Mouse (Mus musculus) granulocyte monocyte progenitor cell, adult 5-6 weeks (primary cell): ENCODE results near the gene Gars. TPM values are rescaled to one million over a fixed set of nuclear protein-coding genes. Genes with fewer than 3 reads are reported as not detected.

ENCODE experiments used
- ATAC-seq: replicated peaks from 2 replicates; pipeline ENCODE4 v1.8.0; 2016; ENCODE audit warnings: mild to moderate bottlenecking, moderate TSS enrichment, inconsistent platforms; ENCODE audit not compliant: poor library complexity, severe bottlenecking
- total RNA-seq, 2 experiments: library from RNA; stranded (forward) in 1 of 2; stranded (reverse) in 1 of 2; fragments of 200-712, 200-1000 nt in 1 of 2; fragments of >200 nt in 1 of 2; fragmentation: Nextera tagmentation in 1 of 2; gene quantifications; 2 replicates each; pipeline ENCODE4 v1.2.3; 2014 to 2017

The Gars gene
- total RNA-seq, 2 experiments from 2014 or later, result 76.4 to 114 TPM

DNA sequence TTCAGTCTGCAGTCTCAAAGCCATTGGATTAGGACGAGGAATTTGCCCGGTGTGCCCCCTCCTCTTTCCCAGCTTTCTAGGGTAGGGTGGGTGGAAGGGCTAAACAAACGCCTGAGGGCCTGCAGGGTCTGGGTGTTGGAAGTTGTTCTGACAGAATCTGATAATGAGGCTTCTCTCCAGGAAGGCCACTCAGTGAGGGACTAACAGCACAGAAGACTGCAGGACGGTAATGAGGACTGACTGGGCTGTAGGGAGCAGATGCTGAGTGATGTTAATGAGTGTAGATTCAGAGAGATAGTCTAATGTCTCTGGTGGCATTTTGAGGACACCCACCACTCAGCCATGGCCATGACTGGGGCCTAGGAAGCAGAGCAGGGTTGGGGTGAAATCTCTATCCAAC, 49.5 kb downstream of the Gars start:
- no peak for ATAC-seq

DNA sequence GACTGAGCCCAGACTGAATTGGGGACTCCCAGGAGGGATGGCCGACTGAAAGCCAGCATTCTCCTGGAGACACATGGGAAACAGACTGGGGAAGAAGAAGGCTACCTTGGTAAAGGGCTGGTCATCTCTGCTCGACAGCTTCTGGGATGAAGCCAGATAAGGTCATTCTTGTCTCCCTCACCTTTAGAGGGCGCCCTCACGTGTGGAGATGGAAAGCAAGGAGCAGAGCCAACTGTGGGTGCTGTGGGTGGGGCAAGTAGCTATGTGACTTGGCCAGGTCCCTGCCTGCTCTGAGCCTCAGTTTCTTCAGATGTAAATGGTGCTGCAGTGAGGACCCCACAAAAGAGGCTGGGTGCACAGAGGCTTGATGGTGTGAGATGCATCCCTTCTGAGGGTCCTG, 52.8 kb downstream of the Gars start:
- ATAC-seq, result no peak

DNA sequence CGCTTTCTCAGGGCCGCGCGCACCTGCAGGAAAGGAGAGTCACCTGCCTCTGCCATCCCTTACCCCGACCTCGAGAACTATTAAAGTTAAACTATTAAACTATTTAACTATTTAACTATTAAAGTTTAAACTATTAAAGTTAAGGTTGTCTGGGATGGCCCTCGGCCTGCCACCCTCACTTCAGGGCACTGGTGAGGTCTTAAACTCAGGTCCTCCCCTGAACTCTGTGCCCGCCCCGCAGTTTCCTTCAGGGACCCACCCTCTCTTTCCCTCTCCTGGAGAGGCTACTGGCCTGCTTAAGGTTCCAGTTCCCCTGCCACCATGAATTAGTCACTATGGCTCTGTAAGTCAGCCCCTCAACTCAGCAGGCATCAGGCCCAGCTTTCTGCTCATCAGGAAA, 53.6 kb downstream of the Gars start:
- no peak for ATAC-seq

DNA sequence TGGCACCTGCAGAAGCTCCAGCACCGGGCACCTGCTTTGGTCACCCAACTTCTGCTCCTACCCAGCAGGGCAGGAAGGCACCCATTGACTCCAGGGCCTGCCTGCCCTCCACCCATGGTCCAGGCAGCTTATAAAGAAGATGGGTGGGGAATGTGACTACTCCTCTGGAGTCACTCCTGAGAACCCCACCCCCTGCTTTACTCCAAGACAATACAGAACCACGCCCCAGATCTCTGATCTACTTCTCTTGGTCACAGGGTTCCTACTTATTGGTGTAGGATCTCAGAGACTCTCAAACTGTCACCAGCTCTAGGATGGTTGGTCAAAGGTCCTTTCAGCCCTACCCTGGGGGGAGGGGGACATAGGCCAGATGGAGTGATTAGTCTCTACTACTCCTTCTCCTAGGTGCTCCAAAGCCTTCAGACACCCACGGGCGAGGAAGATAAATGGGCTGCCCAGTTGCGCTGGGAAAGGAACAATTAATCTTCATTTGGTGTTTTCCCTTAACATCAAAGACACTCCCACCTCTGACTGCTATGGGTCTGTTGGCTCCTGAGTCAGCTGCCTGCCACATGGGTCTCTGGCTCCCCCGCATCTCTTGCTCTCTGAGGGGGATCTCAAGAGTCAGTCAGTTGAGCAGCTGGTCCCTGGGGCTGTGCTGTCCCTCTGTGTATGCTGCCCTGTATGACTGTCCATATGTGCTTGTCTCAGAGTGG, 55.8 kb downstream of the Gars start:
- ATAC-seq, result no peak

DNA sequence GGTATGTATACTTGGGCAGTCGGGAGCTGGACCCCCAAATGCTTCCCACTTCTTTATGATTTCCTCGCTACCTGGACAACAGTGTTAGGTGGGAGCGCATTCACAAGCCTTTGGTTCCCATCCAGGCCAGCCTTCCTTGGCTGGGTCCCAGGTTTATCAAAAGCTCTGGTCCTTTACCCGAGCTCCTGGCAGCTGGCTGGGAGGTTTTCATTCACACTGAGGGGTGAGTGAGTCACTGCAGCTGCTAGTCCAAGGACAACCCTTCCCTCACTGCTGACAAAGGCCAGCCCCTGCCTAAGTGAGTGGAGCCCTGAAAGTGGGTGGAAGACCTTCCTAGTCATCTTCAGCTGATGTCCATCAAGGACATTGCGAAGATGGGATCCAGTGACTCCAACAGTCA, 60.2 kb downstream of the Gars start:
- ATAC-seq, result no peak

DNA sequence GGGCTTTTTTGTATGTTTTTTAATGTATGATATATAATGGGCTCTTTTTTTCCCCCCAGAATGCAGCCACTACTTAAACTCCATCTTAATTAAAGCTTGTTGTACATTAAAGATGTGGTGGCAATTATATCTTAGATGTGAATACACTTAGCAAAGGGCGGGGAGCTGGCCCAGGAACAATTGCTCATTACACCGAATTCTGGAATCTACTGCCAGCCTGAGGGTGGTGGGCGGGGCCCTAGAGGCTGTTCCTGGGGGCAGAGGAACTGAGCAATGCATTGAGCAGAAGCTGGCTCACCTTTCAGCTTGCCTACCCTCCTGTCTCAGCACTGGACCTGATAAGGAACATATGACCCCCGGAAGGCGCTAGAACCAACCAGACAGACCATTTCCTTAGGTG, 60.8 kb downstream of the Gars start:
- ATAC-seq, result no peak

DNA sequence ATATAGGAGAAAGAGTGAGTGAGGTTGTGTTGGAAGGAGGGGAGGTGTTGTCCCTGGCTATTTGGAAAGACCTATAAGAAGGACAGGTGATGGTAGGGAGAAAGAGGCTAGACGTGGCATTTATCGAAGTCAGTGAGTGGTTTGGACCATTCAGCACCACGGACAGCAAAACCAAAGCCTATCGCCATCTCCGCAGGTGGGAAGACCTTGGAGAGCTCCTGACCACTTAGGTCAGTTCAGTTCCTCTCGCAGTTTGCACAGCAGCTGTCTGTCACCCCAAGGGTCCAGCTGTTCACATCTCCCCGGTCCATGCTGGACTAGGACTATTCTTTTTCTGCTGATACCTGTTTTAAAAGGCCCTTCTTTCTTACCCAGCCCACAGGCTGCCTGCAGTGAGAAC, 70.6 kb downstream of the Gars start:
- peak; percentile 89 for ATAC-seq

DNA sequence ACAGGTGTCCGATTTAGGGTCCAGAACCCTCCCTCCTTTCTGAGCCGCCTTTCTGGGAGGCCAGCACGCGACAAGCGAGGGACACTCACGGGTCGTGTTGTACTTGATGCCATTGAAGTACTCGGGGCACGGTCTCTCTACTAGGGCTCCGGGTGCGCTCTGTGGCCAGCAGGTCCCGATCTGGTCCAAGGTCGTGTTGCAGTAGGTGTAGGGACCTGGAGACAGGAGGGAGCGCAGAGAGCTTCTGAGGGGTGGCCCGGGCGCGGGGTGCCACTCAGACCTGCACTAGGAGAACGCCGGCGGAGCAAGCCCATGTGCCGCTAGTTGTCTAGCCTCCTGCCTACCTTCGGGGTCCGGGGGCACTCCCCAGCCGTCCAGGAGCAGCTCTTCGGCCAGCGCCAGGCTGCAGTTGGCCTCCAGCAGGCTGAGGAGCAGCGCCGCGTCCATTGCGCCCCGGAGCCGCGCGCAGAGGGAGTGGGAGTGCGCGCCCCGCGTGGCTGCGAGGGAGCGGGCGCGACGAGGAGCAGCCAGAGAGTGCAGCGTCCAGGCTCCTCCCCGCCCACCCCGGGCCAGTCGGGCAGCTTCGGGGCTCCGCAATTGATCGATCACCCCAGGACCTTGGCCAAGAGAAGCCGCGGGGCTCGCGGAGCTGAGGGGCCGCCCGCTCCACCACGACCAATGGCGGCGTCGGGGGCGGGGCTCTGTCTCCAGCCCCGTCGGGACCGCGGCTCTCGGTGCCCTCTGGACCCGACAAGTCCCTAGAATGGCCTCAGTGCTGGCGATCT, 79.7 kb downstream of the Gars start:
- ATAC-seq, result peak; percentile 64

DNA sequence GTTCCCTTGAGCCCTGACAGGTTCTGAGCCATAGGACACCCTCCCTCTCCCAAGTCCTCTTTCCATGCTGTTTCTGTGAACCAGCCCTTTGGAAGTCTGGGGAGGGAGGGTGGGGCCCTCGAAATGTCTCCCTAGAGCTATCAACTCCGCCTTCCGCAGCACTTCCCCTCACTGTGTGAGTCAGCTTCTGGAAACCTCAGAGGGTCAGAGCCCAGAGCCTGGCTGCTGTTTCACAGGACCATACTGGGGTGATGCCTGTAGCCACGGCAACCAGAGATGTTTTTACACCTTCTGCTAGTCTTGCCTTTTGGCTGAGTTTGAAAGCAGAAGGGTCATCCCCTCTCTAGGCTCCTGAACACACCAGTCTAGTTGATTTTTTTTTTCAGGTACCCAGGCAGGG, 85.2 kb downstream of the Gars start:
- ATAC-seq, result peak; percentile 52; the same call in 1 of the 2 replicates

DNA sequence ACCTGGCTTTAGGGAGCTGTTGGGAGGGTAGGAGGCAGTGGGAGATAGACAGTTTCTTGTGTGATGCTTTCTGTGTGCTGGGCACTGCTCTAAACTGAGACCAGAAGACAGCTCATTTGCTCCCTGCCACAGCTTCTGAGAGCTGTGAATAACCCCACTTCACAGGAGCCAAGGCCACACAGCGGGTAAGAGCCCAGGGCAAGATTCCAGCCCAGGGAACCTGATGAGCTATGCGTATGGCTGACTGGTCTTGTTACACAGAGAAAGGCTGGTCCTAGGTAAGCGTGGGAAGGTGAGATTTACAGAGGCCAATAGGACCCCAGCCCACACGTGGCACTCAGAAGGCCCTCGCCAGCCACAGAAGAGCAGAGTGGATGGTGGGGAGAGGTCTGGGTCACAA, 88.8 kb downstream of the Gars start:
- ATAC-seq, result no peak

DNA sequence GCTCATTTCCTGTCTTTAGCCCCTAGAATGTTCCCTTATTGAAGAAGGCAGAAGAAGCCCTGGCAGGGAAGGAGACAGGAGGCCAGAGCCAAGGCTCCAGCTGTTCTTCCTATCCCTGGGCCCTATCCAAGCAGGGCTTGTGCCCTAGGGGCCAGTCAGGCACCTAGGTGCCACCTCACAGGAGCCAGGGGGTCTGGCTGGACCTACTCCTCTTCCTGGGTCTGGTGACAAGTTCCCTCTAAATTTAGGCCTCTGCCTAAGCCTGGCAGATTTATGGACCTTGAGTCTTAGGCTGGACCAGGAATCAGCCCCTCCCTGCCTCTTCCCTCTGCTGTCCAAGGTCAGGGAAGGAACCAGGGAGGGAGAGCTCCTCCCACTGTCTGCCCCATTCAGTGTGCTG, 90.6 kb downstream of the Gars start:
- no peak for ATAC-seq

Other genes with a start within 250 kb of the Gars start
- 50.5 and 62.5 TPM in 2 replicates for gene Znrf2, start 221.1 kb upstream of the Gars start, total RNA-seq (2014; fragmentation: Nextera tagmentation)
- gene Znrf2, start 221.1 kb upstream of the Gars start, total RNA-seq (2017), result 66.7 and 73.5 TPM in 2 replicates
- 5.4 and 7.8 TPM in 2 replicates for gene Nod1, start 65.4 kb upstream of the Gars start, total RNA-seq (2014; fragmentation: Nextera tagmentation)
- 5.5 and 7.2 TPM in 2 replicates for gene Nod1, start 65.4 kb upstream of the Gars start, total RNA-seq (2017)
- 12.8 and 18.7 TPM in 2 replicates for gene Ggct, start 45.1 kb upstream of the Gars start, total RNA-seq (2014; fragmentation: Nextera tagmentation)
- 39.6 and 41.1 TPM in 2 replicates for gene Ggct, start 45.1 kb upstream of the Gars start, total RNA-seq (2017)
- gene Crhr2, start 95.0 kb downstream of the Gars start, total RNA-seq (2014; fragmentation: Nextera tagmentation), result not detected in 2 replicates
- not detected in 2 replicates for gene Crhr2, start 95.0 kb downstream of the Gars start, total RNA-seq (2017)
- not detected in 2 replicates for gene Inmt, start 137.0 kb downstream of the Gars start, total RNA-seq (2014; fragmentation: Nextera tagmentation)
- gene Inmt, start 137.0 kb downstream of the Gars start, total RNA-seq (2017), result not detected in 2 replicates
- 0.99 and 3.3 TPM in 2 replicates for gene Mindy4, start 165.4 kb downstream of the Gars start, total RNA-seq (2014; fragmentation: Nextera tagmentation)
- gene Mindy4, start 165.4 kb downstream of the Gars start, total RNA-seq (2017), result 2.4 and 3.1 TPM in 2 replicates